Mouse (Mus musculus) G1E-ER4 (cell line): ENCODE measurements around the gene Olfr1120. TPM values are rescaled to one million over a fixed set of nuclear protein-coding genes. Genes with fewer than 3 reads are reported as not detected.

Experiments used
- GATA1 ChIP-seq: IDR thresholded peaks from one replicate; pipeline ENCODE4 v1.8.0; 2012; ENCODE audit warnings: low read length, inconsistent platforms
- polyA plus RNA-seq: library from polyadenylated mRNA; stranded (reverse); fragments of >175 nt; gene quantifications from 2 replicates; pipeline ENCODE4 v1.2.3, GENCODE M21; 2012

The Olfr1120 gene
- not detected in 2 replicates for polyA plus RNA-seq

DNA sequence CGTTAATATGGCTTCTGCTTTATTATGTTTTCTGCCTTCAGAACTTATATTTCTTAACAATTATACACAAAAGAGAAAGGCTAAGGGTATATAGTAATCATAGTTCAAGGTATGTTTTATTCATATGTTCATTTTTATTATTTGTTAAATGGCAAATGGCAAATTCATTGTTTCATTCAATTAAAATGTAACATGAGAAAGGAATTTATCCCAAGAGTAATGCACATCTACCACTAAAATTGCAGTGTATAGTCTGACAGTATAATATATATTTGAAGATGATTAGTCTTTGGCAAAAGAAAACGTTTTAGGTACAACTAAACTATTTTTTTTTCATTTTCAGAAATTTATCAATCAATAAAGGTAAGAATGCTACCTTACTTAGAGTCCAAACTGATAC lies at the start of gene Olfr1120:
Gene Olfr1120 (plus strand): TSS at position 301 of the 400 bp plus-strand sequence.
- TF ChIP-seq GATA1, result no peak

DNA sequence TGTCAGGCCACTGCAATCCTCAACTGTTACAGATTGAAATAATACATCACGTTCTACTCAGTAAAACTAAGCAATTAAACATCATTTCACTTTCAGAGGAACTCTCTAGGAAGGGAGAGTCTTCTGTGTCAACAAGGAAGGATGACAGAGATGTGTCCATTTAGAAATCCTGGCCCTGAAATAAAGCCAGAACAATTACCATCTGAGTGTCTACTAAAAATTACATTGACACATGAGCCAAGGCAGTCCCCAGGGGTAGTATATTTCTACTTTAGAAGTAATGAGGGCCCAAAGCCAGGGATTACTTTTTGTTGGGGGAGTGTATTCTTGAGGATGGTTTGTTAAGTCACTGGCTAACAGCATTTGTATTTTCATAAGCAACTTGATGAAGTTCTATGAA lies 47.3 kb upstream of the Olfr1120 start, which contains the start of gene Olfr1118:
Gene Olfr1118 (plus strand): TSS at position 301 of the 400 bp plus-strand sequence.
- TF ChIP-seq GATA1, result no peak

DNA sequence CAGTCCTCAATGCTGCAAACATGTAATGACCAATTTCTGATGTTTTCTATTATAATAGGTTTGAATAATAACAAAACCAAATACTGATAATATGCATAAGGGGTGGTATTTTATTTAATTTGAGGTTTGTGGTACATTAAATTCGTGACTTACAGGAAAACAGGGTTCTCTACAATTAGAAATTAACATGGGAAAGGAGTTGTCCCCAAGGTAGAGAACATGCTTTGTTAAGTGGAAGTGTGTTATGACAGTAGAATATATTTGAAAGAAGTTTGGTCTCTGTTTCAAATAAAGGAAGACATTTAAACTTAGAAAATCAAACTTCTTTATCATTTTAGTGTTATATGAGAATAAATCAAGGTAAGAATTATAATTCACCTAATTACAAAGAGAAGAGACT lies 15.0 kb downstream of the Olfr1120 start, which contains the start of gene Olfr1121:
Gene Olfr1121 (plus strand): TSS at position 301 of the 400 bp plus-strand sequence.
- TF ChIP-seq GATA1, result no peak

GRCm38 (mm10) chr2:87371726-87372125 lies 17.1 kb downstream of the Olfr1120 start:
- TF ChIP-seq GATA1, result no peak

GRCm38 (mm10) chr2:87383935-87384334 lies 29.3 kb downstream of the Olfr1120 start:
- no peak for TF ChIP-seq GATA1

DNA sequence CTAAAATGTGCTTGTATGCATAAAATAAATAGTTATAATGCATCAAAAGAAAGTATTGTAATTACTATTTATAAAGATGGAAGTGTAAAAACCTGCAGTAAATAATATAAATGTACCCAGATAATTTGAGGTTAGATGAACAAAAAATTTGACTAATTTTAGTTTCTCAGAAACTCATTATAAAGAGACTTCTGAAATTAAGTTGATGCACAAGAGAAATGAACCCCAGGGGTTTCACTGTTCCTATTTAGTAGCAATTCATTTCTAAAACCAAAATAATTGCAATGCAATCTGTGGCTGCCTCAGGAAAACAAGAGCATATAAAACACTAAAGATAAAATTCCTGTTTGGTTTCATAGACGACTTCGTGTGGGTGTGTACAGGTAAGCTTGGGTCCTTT lies 30.9 kb downstream of the Olfr1120 start, which contains the start of gene Olfr1122:
Gene Olfr1122 (plus strand): TSS at position 301 of the 400 bp plus-strand sequence.
- no peak for TF ChIP-seq GATA1

Other genes starting within 250 kb of the Olfr1120 start
- gene Olfr259, start 240.2 kb upstream of the Olfr1120 start, polyA plus RNA-seq, result not detected in 2 replicates
- not detected in 2 replicates for gene Olfr1110, start 214.5 kb upstream of the Olfr1120 start, polyA plus RNA-seq
- not detected in 2 replicates for gene Olfr1111, start 202.2 kb upstream of the Olfr1120 start, polyA plus RNA-seq
- gene Olfr1112, start 167.0 kb upstream of the Olfr1120 start, polyA plus RNA-seq, result not detected in 2 replicates
- gene Olfr1113, start 145.8 kb upstream of the Olfr1120 start, polyA plus RNA-seq, result not detected in 2 replicates
- not detected in 2 replicates for gene Olfr1115, start 106.8 kb upstream of the Olfr1120 start, polyA plus RNA-seq
- not detected in 2 replicates for gene Olfr1116, start 87.3 kb upstream of the Olfr1120 start, polyA plus RNA-seq
- gene Olfr1118, start 47.2 kb upstream of the Olfr1120 start, polyA plus RNA-seq, result not detected in 2 replicates
- gene Olfr1121, start 15.1 kb downstream of the Olfr1120 start, polyA plus RNA-seq, result not detected in 2 replicates
- not detected in 2 replicates for gene Olfr1122, start 31.0 kb downstream of the Olfr1120 start, polyA plus RNA-seq
- not detected in 2 replicates for gene Olfr1123, start 61.8 kb downstream of the Olfr1120 start, polyA plus RNA-seq
- not detected in 2 replicates for gene Olfr1124, start 75.5 kb downstream of the Olfr1120 start, polyA plus RNA-seq
- not detected in 2 replicates for gene Olfr1126, start 99.1 kb downstream of the Olfr1120 start, polyA plus RNA-seq
- gene Pramel7, start 142.3 kb downstream of the Olfr1120 start, polyA plus RNA-seq, result not detected in 2 replicates
- not detected in 2 replicates for gene Pramel6, start 151.8 kb downstream of the Olfr1120 start, polyA plus RNA-seq
- not detected in 2 replicates for gene Olfr153, start 177.0 kb downstream of the Olfr1120 start, polyA plus RNA-seq
- gene Olfr1128, start 190.7 kb downstream of the Olfr1120 start, polyA plus RNA-seq, result not detected in 2 replicates
- gene Olfr1129, start 219.1 kb downstream of the Olfr1120 start, polyA plus RNA-seq, result not detected in 2 replicates